Mouse (Mus musculus) testis, adult 2 months (tissue): ENCODE data around the gene Hist1h2bk.

ENCODE experiments used
- CTCF ChIP-seq: fragments of 200-500 bp; IDR thresholded peaks from 2 replicates; pipeline ENCODE4 v1.5.1; 2012; ENCODE audit warnings: low read depth, mild to moderate bottlenecking, inconsistent platforms, low read length, moderate library complexity; ENCODE audit not compliant: control insufficient read depth, insufficient read depth, insufficient replicate concordance
- POLR2A ChIP-seq: fragments of 200-500 bp; IDR thresholded peaks from 2 replicates; pipeline ENCODE4 v1.6.1; 2012; ENCODE audit warnings: low read depth, mild to moderate bottlenecking, inconsistent platforms, low read length, moderate library complexity; ENCODE audit not compliant: control insufficient read depth

- TF ChIP-seq CTCF (no peak), POLR2A (no peak)
Observed at GRCm38 (mm10) chr13:22051523-22051859, 15.8 kb downstream of the Hist1h2bk start.
